Comparison of ENCODE assay signal across 26 mouse cellular contexts in the genomic region with DNA sequence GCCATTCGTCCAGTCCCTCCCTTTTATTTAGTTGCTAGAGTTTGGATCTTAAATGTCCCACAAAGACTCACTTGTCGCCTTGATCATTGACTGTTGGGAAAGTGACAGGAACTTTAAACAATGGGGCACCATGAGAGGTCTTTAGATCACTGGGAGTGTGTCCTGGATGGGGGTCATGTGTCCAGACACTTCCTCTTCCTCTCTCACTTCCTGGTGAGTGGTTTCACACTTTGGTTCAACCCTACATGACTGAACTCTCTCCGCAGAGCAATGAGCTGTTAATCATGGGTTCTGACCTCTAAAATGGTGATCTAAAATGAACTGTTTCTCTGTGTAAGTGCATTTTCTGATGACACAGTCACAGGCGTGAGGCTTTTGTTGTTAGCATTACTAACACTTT.
"Had no signal": no experiment of that assay in that cellular context is flagged by ENCODE, and none has a peak within 500 bp of the region (broad histone marks: within the 10 kb centered on the region; RNA-seq: fewer than 3 reads in every experiment).

No protein-coding gene starts in this region.

- H3K27ac ChIP-seq: kidney, embryonic 15.5 days; limb, embryonic 10.5 days; limb, embryonic 13.5 days; liver, embryonic 13.5 days; macrophage; midbrain, embryonic 12.5 days; neural tube, embryonic 12.5 days; neural tube, embryonic 15.5 days; stomach, postnatal 0 days had no signal

- DNase-seq: kidney, adult 8-10 months; kidney, postnatal 10 days; kidney, postnatal 36 days; layer of hippocampus, postnatal 36 days; liver; liver, embryonic 13.5 days; lung, embryonic 14.5 days; right cerebral cortex, adult 18-20 months; right cerebral cortex, postnatal 14 days; right cerebral cortex, postnatal 4 days; spleen, adult 18-20 months; thymus, adult 2 months; thymus, postnatal 14 days; thymus, postnatal 4 days had no signal

- H3K4me2 ChIP-seq: kidney, embryonic 15.5 days; limb, embryonic 13.5 days; liver, embryonic 13.5 days; lung, embryonic 14.5 days; midbrain, embryonic 12.5 days; neural tube, embryonic 12.5 days; neural tube, embryonic 15.5 days had no signal

- H3K9ac ChIP-seq: kidney, embryonic 15.5 days; limb, embryonic 13.5 days; liver, embryonic 13.5 days; lung, embryonic 14.5 days; midbrain, embryonic 12.5 days; neural tube, embryonic 12.5 days; neural tube, embryonic 15.5 days had no signal

- ATAC-seq: intestine, postnatal 0 days; lung, postnatal 0 days; midbrain, embryonic 16.5 days had no signal

- H3K27me3 ChIP-seq: kidney, embryonic 15.5 days; limb, embryonic 13.5 days; liver, embryonic 13.5 days; midbrain, embryonic 12.5 days; neural tube, embryonic 12.5 days; neural tube, embryonic 15.5 days had no signal

- H3K4me1 ChIP-seq: kidney, embryonic 15.5 days; limb, embryonic 10.5 days; limb, embryonic 13.5 days; liver, embryonic 13.5 days; midbrain, embryonic 12.5 days; neural tube, embryonic 12.5 days; neural tube, embryonic 15.5 days had no signal

- H3K36me3 ChIP-seq: kidney, embryonic 15.5 days; limb, embryonic 10.5 days; limb, embryonic 13.5 days; liver, embryonic 13.5 days; midbrain, embryonic 12.5 days; neural tube, embryonic 12.5 days; neural tube, embryonic 15.5 days had no signal

- H3K4me3 ChIP-seq: kidney, embryonic 15.5 days; limb, embryonic 10.5 days; limb, embryonic 13.5 days; liver, embryonic 13.5 days; midbrain, embryonic 12.5 days; myocyte; neural tube, embryonic 12.5 days; neural tube, embryonic 15.5 days had no signal

- H3K9me3 ChIP-seq: kidney, embryonic 15.5 days; limb, embryonic 10.5 days; limb, embryonic 13.5 days; liver, embryonic 13.5 days; midbrain, embryonic 12.5 days; neural tube, embryonic 12.5 days; neural tube, embryonic 15.5 days had no signal
